Mouse (Mus musculus) thymus, adult 2 months (tissue): ENCODE data around the gene Otog. TPM values are rescaled to one million over a fixed set of nuclear protein-coding genes. Genes with fewer than 3 reads are reported as not detected.

Source experiments
- DNase-seq: peaks from one replicate; pipeline ENCODE4 v3.0.0; 2021
- H3K27ac ChIP-seq: fragments of 200-500 bp; 2 replicates; pipeline ENCODE4 v1.5.1; 2012; ENCODE audit warnings: low read length, control low read depth; ENCODE audit not compliant: control insufficient read depth, insufficient read depth
- H3K27me3 ChIP-seq: fragments of 200-500 bp; 2 replicates; pipeline ENCODE4 v1.6.1; 2012; ENCODE audit warnings: mild to moderate bottlenecking, low read length, moderate library complexity, mixed read lengths; ENCODE audit not compliant: control insufficient read depth, insufficient read depth
- H3K36me3 ChIP-seq: fragments of 200-500 bp; 2 replicates; pipeline ENCODE4 v1.6.1; 2012; ENCODE audit warnings: mild to moderate bottlenecking, low read length, moderate library complexity; ENCODE audit not compliant: control insufficient read depth, insufficient read depth
- H3K4me1 ChIP-seq: fragments of 200-500 bp; replicated peaks from 2 replicates; pipeline ENCODE4 v1.6.1; 2012; ENCODE audit warnings: low read length; ENCODE audit not compliant: control insufficient read depth, insufficient read depth
- H3K4me3 ChIP-seq: fragments of 200-500 bp; 2 replicates; pipeline ENCODE4 v1.5.1; 2012; ENCODE audit warnings: mild to moderate bottlenecking, low read length, control low read depth, moderate library complexity; ENCODE audit not compliant: control insufficient read depth, insufficient read depth
- CTCF ChIP-seq: fragments of 200-500 bp; IDR thresholded peaks from 2 replicates; pipeline ENCODE4 v1.5.1; 2012; ENCODE audit warnings: mild to moderate bottlenecking, control low read depth, low read length, moderate library complexity, borderline replicate concordance; ENCODE audit not compliant: control insufficient read depth, poor library complexity, insufficient read depth; ENCODE audit errors: extremely low read depth
- POLR2A ChIP-seq: fragments of 200-500 bp; IDR thresholded peaks from 2 replicates; pipeline ENCODE4 v1.6.1; 2012; ENCODE audit warnings: mild to moderate bottlenecking, low read length, control low read depth, moderate library complexity; ENCODE audit not compliant: control insufficient read depth, poor library complexity, insufficient read depth; ENCODE audit errors: extremely low read depth
- WGBS: fragments of 180-500 bp; shearing (Covaris S2); methylation state at CpG from one replicate; pipeline ENCODE4 v1.1.7; 2018; 5-methylcytosine and 5-hydroxymethylcytosine counted together
- polyA plus RNA-seq: library from polyadenylated mRNA; depleted of rRNA; stranded (reverse); fragments of >200 nt; gene quantifications from 2 replicates; pipeline ENCODE4 v1.2.3, GENCODE M21; 2012

Otog gene
- polyA plus RNA-seq, 1 experiment = 0.43 TPM

GRCm38 (mm10) chr7:46327896-46328295 lies 87.1 kb downstream of the Otog start:
- TF ChIP-seq CTCF = no peak
- no peak for TF ChIP-seq POLR2A
- no peaks in the 10 kb centered on the region for H3K27me3 ChIP-seq
- H3K4me1 ChIP-seq = no peaks in the 10 kb centered on the region
- no peaks in the 10 kb centered on the region for H3K36me3 ChIP-seq
- H3K4me3 ChIP-seq = no peak overlapping the region
- WGBS = 77% methylated on average over 4 of the region's 4 CpGs
- DNase-seq = no peak
- H3K27ac ChIP-seq = no peak overlapping the region

GRCm38 (mm10) chr7:46337397-46337796 lies 96.6 kb downstream of the Otog start:
- no peaks in the 10 kb centered on the region for H3K27me3 ChIP-seq
- H3K4me1 ChIP-seq = no peaks in the 10 kb centered on the region
- TF ChIP-seq CTCF = no peak
- TF ChIP-seq POLR2A = no peak
- no peak overlapping the region for H3K4me3 ChIP-seq
- no peaks in the 10 kb centered on the region for H3K36me3 ChIP-seq
- 94% methylated on average over 9 of the region's 9 CpGs for WGBS
- H3K27ac ChIP-seq = no peak overlapping the region
- DNase-seq = no peak

GRCm38 (mm10) chr7:46339818-46340217 lies 99.0 kb downstream of the Otog start:
- DNase-seq = no peak
- Histone ChIP-seq H3K36me3 (no peaks in the 10 kb centered on the region), H3K27ac (no peak overlapping the region), H3K4me3 (no peak overlapping the region), H3K4me1 (no peaks in the 10 kb centered on the region), H3K27me3 (no peaks in the 10 kb centered on the region)
- 69% methylated on average over 3 of the region's 3 CpGs for WGBS
- TF ChIP-seq CTCF = no peak
- no peak for TF ChIP-seq POLR2A

- no peak for DNase-seq
- no peaks in the 10 kb centered on the region for H3K27me3 ChIP-seq
- TF ChIP-seq POLR2A (no peak), CTCF (no peak)
- 90% methylated on average over 5 of the region's 5 CpGs for WGBS
- no peak overlapping the region for H3K4me3 ChIP-seq
- H3K27ac ChIP-seq = no peak overlapping the region
- no peaks in the 10 kb centered on the region for H3K4me1 ChIP-seq
- H3K36me3 ChIP-seq = no peaks in the 10 kb centered on the region
Observed at GRCm38 (mm10) chr7:46340295-46340694, 99.5 kb downstream of the Otog start.

GRCm38 (mm10) chr7:46341471-46341870 lies 100.7 kb downstream of the Otog start:
- TF ChIP-seq CTCF (no peak), POLR2A (no peak)
- no peak overlapping the region for H3K4me3 ChIP-seq
- 87% methylated on average over 9 of the region's 9 CpGs for WGBS
- DNase-seq = no peak
- H3K27me3 ChIP-seq = no peaks in the 10 kb centered on the region
- H3K4me1 ChIP-seq = no peaks in the 10 kb centered on the region
- H3K36me3 ChIP-seq = no peaks in the 10 kb centered on the region
- H3K27ac ChIP-seq = no peak overlapping the region

- WGBS = 60% methylated on average over 4 of the region's 4 CpGs
- no peaks in the 10 kb centered on the region for H3K27me3 ChIP-seq
Observed at GRCm38 (mm10) chr7:46347692-46348091, 106.9 kb downstream of the Otog start.

GRCm38 (mm10) chr7:46348813-46349212 lies 108.0 kb downstream of the Otog start:
- H3K4me1 ChIP-seq = no peaks in the 10 kb centered on the region
- no peaks in the 10 kb centered on the region for H3K27me3 ChIP-seq
- WGBS = 11% methylated on average over 35 of the region's 36 CpGs
- no peak overlapping the region for H3K27ac ChIP-seq
- no peak for DNase-seq
- no peaks in the 10 kb centered on the region for H3K36me3 ChIP-seq
- no peak overlapping the region for H3K4me3 ChIP-seq
- no peak for TF ChIP-seq POLR2A
- no peak for TF ChIP-seq CTCF

More at GRCm38 (mm10) chr7:46347692-46348091, 106.9 kb downstream of the Otog start:
- H3K36me3 ChIP-seq = no peaks in the 10 kb centered on the region
- no peak overlapping the region for H3K4me3 ChIP-seq
- no peaks in the 10 kb centered on the region for H3K4me1 ChIP-seq
- DNase-seq = no peak
- H3K27ac ChIP-seq = no peak overlapping the region
- TF ChIP-seq POLR2A (no peak), CTCF (no peak)
